Mouse (Mus musculus): Measurements from ENCODE around the gene Eif2ak2. TPM values are rescaled to one million over a fixed set of nuclear protein-coding genes. Genes with fewer than 3 reads are reported as not detected.

Eif2ak2 gene
- 10 to 100 TPM; 23.5 to 37.7 TPM for polyA plus RNA-seq (2017; shearing (Covaris generic))

GRCm38 (mm10) chr17:78882401-78883112, at the start of gene Eif2ak2:
Gene Eif2ak2, minus strand, starts transcription at chr17:78882573.
- peak; percentile 84 for ATAC-seq

- no peak for ATAC-seq
Observed at GRCm38 (mm10) chr17:78917696-78918095, 35.3 kb upstream of the Eif2ak2 start.

- ATAC-seq = peak; percentile 13
Observed at GRCm38 (mm10) chr17:78916899-78917298, 34.5 kb upstream of the Eif2ak2 start.

DNA sequence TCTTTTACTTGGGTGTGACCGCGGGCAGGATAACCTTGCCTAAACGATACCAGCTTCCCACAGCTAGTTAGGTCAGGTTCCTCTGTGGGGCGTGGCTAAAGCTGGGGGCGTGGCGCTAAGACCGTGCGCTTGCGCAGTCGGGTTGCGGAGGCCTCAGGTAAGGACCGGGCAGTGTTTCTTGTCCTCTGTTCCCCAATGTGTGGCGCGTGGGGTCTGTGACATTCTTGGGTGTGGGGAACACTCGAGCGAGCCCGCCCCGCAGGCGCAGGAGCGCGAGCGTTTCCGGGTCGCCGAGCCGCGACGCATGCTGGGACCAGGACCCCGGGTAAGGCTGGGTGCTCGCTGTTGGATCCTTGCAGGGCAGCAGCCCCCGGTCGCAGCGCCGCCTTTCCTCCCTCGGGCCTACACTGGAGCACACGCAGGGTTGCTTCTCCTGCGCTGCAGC, 34.0 kb upstream of the Eif2ak2 start, which contains the start of gene Cebpzos:
Gene Cebpzos, plus strand, starts transcription at position 132 of the 445 bp plus-strand sequence.
- ATAC-seq = peak; percentile 91

DNA sequence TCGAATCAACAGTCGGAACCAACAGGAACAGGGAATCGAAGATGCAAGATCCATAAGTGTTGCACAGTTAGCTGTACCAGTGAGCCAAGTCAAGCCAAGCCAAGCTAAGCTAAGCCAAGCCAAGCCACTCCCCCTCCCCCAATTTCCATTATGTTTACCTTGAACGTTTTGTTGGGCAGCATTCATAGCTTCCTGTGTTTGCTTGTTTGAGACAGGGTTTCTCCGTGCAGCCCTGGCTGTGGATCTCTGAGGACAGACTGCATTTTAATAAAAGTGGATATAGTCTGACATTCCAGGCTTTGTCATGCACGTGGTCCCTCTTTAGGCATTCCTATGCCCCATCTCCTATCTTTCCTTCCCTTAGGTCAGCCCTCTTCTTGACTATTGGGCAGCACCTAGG, 33.4 kb upstream of the Eif2ak2 start:
- ATAC-seq = no peak

- ATAC-seq = no peak
Observed at GRCm38 (mm10) chr17:78913921-78914320, 31.5 kb upstream of the Eif2ak2 start.

DNA sequence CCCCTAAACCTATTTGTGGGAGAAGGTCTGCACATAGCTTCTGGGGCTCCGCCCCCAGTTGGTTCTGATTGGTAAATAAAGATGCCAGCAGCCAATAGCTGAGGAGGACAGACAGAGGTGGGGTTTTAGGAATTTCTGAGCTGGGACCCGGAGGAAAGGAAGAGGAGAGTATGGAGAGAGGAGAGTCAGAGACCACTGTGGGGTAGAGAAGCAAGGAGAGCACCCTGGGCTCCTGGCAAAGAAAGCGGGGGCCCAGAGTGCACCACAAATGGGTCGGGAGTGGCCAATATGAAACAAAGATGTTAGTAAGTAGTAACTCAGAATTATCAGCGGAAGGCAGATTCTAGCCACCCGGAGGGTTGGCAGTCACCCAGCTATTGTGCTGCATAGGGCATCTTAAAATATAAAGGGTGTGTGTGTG, 30.5 kb upstream of the Eif2ak2 start:
- ATAC-seq = no peak

DNA sequence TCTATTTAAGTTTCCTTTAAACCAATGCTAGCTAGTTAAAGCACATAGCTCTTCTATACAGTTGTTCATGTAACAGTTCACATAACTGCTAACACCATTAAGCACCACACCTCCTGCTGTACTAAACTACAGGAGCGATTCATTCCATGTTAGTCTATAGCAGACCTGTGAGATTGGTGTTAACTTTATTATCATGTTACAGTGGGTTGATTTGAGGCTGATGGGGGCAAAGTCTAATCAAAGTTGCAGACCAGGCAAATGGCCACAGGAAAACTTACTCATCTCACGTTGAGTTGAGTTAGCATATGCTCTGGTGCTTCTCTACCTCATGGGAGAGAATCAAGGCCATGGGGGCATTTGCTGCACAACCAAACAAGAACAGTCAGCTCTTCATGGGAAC, 27.0 kb upstream of the Eif2ak2 start:
- no peak for ATAC-seq

GRCm38 (mm10) chr17:78906892-78907291, 24.5 kb upstream of the Eif2ak2 start, which contains the start of gene Sult6b1:
Gene Sult6b1, minus strand, starts transcription at chr17:78906992.
- no peak for ATAC-seq

- no peak for ATAC-seq
Observed at GRCm38 (mm10) chr17:78903158-78903557, 20.8 kb upstream of the Eif2ak2 start.

DNA sequence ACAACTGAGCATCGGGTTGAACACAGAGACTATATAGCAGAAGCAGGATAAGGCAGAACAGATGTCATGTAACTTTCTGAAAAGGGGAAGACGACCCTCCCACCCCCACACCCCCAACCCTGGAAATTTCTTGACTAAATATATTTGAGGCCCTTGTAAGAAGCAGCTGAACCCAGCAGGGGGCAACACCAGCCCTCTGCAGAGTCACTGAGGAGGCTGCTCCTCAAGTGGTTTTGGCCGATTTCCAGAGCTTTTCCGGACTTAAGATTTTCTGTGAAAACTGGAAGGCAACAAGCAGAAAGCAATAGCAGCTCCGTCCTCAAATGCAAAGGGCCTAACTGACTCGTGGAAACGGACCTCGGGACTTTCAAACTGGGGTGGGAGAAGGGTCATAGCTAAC, 13.0 kb upstream of the Eif2ak2 start:
- ATAC-seq = no peak

- ATAC-seq = no peak
Observed at GRCm38 (mm10) chr17:78894991-78895390, 12.6 kb upstream of the Eif2ak2 start.

DNA sequence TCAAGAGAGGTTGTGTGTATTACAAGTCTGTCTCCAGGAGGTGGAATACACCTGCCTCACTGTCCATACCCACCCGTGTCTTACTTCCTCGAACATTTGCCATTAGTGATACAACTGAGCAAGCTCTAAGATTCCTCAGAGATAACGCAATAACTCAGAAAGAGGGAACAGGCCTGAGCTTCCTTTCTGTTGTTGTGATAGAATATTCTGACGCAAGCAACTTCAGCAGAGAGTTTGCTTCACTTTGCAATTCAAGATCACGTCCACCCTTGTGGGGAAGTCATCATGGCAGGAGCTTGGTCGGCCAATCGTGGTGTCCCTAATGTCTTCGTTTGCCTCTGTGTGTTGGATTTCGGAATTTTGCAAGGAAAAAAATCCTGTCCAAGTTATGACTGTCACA, 8.6 kb upstream of the Eif2ak2 start:
- ATAC-seq = no peak

DNA sequence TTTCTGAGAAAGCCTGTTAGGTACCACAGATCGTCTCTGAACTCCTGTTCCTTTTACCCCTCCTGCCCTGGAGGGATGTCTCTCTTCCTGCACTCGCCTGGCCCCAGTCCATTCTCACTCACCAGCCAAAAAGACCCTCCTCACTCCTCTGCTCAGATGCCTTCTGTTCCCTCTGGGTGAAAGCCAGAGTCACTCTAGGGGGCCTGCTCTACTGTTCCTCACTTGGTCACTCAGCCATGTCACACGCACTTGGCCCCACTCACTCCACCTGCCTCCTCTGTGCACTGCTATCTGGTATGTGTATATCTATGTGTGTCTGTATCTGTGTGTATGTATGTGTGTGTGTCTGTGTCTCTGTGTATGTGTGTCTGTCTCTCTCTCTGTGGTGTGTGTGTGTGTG, 6.8 kb upstream of the Eif2ak2 start:
- no peak for ATAC-seq

DNA sequence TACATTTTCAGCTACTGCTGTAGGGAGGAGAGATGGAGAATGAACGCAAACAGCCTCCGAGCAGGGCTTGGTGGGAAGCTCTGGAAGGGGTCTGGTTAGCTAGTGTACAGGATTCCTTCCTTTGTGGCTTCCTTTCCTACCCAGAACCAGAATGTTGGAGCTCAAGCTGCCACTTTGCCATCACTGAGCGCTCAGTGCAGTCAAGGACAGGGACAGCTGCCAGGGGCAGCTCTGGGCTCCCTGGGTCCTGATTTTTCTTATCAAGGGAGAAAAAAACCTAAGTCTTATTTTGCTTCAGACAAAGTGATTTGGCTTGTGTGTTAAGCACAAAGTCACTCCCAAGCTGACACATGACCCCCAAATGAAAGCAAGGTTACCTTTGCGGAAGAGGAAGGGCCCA, 6.2 kb upstream of the Eif2ak2 start:
- ATAC-seq = no peak

DNA sequence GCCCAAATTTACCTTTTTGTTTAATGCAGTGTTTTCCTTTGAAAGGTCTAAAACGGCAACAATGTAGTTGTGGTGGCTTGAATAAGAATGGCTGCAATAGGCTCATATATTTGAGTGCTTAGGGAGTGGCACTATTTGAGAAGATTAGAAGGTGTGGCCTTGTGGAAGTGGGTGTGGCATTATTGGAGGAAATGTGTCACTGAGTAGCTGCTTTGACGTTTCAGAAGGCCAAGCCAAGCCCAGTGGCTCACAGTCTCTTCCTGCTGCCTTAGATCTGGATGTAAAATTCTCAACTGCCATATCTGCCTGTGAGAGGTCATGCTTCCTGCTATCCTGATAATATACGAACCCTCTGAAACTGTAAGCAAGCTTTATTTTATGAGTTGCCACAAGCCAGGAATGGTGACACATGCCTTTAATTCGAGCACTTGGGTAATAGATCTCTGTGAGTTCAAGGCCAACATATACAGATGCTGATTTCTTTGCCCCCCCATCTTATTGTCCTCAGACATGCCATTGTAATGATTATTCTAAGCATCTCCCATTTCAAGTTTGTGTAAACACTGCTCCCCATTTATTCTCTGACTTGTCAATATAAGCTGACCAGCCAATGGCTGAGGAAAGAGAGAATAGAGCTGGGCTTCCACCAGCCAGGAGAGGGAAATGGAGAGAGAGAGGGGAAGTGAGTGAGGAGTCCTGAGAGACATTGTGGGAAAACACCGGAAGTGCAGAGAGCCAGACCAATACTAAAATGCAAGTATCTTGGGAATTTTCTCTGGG, 3.1 kb upstream of the Eif2ak2 start:
- no peak for ATAC-seq

DNA sequence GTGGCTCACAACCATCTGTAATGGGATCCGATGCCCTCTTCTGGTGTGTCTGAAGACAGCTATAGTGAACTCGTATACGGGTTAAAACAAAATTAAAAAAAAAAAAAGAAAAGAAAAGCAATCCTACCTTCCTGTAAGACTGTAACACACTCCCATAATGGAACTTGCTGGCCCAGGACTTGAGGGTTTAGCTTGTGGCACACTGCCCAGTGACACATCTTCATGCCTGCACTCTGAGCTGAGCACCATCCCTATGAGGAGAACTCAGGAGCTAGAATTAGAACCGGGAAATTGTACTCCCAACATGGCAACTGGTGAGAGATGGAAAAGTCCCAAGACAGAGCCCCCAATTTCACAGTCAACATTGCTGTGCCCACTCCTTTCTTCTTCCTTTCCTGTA, 918 bp upstream of the Eif2ak2 start:
- no peak for ATAC-seq

DNA sequence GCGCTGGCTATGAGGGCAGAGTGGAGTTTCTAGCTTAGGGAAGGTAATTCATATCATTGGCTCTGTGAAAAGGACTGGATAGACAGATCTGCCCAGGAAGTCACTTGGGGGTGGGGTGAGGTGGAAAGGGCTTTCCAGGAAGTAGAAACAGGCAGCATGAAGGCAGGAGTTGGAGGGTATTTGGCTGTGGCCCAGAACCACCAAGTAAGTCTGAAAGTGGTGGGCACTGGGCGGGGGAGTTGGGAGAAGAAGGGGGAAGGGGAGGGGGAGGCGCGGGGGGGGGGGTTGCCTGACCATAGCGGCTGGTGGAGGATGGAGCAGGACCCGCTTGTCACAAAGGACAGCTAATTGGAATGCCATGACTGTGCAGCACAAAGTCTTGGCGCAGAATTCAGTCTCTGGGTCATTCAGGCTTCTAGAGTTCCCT, 482 bp downstream of the Eif2ak2 start:
- ATAC-seq = peak; percentile 59

- peak; percentile 43 for ATAC-seq
Observed at GRCm38 (mm10) chr17:78873886-78874285, 8.5 kb downstream of the Eif2ak2 start.

DNA sequence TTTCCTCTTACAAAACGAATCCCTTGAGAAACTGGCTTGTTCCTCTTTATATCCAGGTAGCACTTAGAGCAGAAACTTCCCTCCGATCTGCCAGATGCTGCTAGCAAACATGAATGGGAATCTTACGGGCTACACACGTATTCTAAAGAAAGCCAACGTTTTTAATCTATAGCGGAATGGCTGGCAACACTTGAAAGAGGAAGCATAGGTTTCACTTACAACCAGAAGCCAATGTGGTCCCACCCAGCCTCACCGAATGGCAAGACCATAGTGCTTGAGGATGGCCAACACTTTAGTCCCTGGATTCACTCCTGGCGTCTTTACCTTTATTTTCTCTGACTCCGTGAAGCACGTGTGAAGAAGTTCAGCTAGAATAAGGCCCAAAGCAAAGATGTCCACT, 26.1 kb downstream of the Eif2ak2 start:
- ATAC-seq = no peak

- no peak for ATAC-seq
Observed at GRCm38 (mm10) chr17:78842271-78842928, 40.0 kb downstream of the Eif2ak2 start.

DNA sequence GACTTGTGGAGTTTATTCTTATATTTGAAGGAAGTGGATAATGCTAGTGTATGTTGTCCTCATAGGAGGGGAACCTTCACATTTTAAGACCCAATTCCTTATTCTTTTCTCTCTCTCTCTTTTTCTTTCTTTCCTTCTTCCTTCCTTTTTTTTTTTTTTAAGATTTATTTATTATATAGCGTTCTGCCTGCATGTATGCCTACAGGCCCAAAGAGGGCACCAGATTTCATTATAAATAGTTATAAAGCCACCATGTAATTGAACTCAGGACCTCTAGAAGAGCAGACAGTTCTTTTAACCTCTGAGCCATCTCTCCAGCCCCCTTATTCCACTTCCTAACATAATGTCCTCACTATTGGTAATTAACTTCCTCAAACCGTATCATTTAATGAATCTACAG, 46.3 kb downstream of the Eif2ak2 start:
- no peak for ATAC-seq

All from activated CD4-positive, CD25-positive, alpha-beta regulatory T cell, adult 4 months (primary cell).